Mouse (Mus musculus) liver, adult 2 months (tissue): Measurements from ENCODE around the gene Gm10644.

ENCODE experiments used
- CTCF ChIP-seq: fragments of 200-500 bp; IDR thresholded peaks from 2 replicates; pipeline ENCODE4 v1.5.1; 2011; ENCODE audit warnings: low read depth, low read length, control low read depth
- POLR2A ChIP-seq: fragments of 200-500 bp; IDR thresholded peaks from 2 replicates; pipeline ENCODE4 v1.6.1; 2011; ENCODE audit warnings: low read length, control low read depth; ENCODE audit not compliant: insufficient read depth; ENCODE audit errors: extremely low read depth

GRCm38 (mm10) chr8:83956789-83957188 lies 1.8 kb upstream of the Gm10644 start:
- no peak for TF ChIP-seq CTCF
- no peak for TF ChIP-seq POLR2A
